Mouse (Mus musculus) forebrain, embryonic 16.5 days (tissue): ENCODE data around the gene Mcemp1. TPM values are rescaled to one million over a fixed set of nuclear protein-coding genes. Genes with fewer than 3 reads are reported as not detected.

ENCODE experiments used
- ATAC-seq: fragments of 200-750 bp; cut with Nextera tagmentation; 2 replicates; pipeline ENCODE4 v1.8.0; 2017; ENCODE audit warnings: mild to moderate bottlenecking, moderate library complexity
- H3K27ac ChIP-seq: fragments of 300-500 bp; sonication (generic); 2 replicates; pipeline ENCODE4 v1.5.1; 2014; ENCODE audit warnings: low read length, control low read depth
- H3K27me3 ChIP-seq: fragments of 300-500 bp; sonication (generic); replicated peaks from 2 replicates; pipeline ENCODE4 v1.6.1; 2014; ENCODE audit warnings: low read length; ENCODE audit not compliant: control insufficient read depth, insufficient read depth
- H3K36me3 ChIP-seq: fragments of 300-500 bp; sonication (generic); 2 replicates; pipeline ENCODE4 v1.6.1; 2014; ENCODE audit not compliant: control insufficient read depth, insufficient read depth
- H3K4me1 ChIP-seq: fragments of 300-500 bp; sonication (generic); replicated peaks from 2 replicates; pipeline ENCODE4 v1.6.1; 2014; ENCODE audit warnings: low read length; ENCODE audit not compliant: control insufficient read depth, insufficient read depth
- H3K4me2 ChIP-seq: fragments of 300-500 bp; sonication (generic); 2 replicates; pipeline ENCODE4 v1.6.1; 2014; ENCODE audit warnings: mild to moderate bottlenecking, low read length, control low read depth
- H3K4me3 ChIP-seq: fragments of 300-500 bp; sonication (generic); replicated peaks from 2 replicates; pipeline ENCODE4 v1.5.1; 2014; ENCODE audit warnings: mild to moderate bottlenecking, low read length, control low read depth
- H3K9ac ChIP-seq: fragments of 300-500 bp; sonication (generic); replicated peaks from 2 replicates; pipeline ENCODE4 v1.6.1; 2014; ENCODE audit warnings: low read depth, low read length, control low read depth
- H3K9me3 ChIP-seq: fragments of 300-500 bp; sonication (generic); 2 replicates; pipeline ENCODE4 v1.6.1; 2016; ENCODE audit warnings: low read length; ENCODE audit not compliant: control insufficient read depth
- WGBS: fragments of 180-500 bp; shearing (Covaris S2); extraction: QIAGEN DNeasy Blood & Tissue Kit; methylation state at CpG from one replicate; pipeline ENCODE4 v1.1.7; 2014; 5-methylcytosine and 5-hydroxymethylcytosine counted together
- polyA plus RNA-seq: library from polyadenylated mRNA; unstranded; fragments of >200 nt; fragmentation: Nextera tagmentation; extraction: Ambion mirVana; gene quantifications from 2 replicates; pipeline ENCODE4 v1.2.1, GENCODE M21; 2015

The Mcemp1 gene
- polyA plus RNA-seq, 1 experiment from 2014 or later = not detected

- 88% methylated on average over 5 of the region's 5 CpGs for WGBS
- H3K4me3 ChIP-seq = no peak overlapping the region
Measured at GRCm38 (mm10) chr8:3679656-3680055, 14.1 kb downstream of the Mcemp1 start.

DNA sequence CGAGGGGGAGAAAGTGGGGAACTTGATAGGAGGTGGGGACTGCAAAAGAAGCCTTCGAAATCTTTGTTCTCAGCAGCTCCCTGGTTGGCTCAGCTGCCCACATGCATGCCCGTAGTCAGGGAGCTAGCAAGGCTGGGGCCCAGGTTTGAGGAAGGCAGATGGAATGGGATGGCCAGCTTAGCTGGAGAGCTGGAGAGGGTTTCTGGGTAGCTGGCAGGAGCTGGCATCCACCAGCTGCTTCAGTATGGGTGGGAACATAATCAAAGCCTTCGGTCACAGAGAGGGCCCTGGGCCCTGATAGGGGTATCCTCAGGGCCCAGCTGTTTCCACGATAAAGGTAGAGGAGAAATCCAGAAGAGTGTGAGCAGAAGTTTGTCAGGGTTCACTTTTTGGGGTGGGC, 16.9 kb downstream of the Mcemp1 start:
- no peak overlapping the region for H3K27ac ChIP-seq
- no peaks in the 10 kb centered on the region for H3K27me3 ChIP-seq
- no peaks in the 10 kb centered on the region for H3K9me3 ChIP-seq
- H3K4me1 ChIP-seq = peaks cover 7% of the 10 kb centered on the region
- no peak overlapping the region for H3K4me2 ChIP-seq
- no peak overlapping the region for H3K9ac ChIP-seq
- 86% methylated on average over 5 of the region's 5 CpGs for WGBS
- H3K36me3 ChIP-seq = peaks cover 6% of the 10 kb centered on the region; the same call in 1 of the 2 replicates
- H3K4me3 ChIP-seq = no peak overlapping the region
- no peak for ATAC-seq

More at GRCm38 (mm10) chr8:3679656-3680055, 14.1 kb downstream of the Mcemp1 start:
- H3K36me3 ChIP-seq = peaks cover 6% of the 10 kb centered on the region; the same call in 1 of the 2 replicates
- H3K9ac ChIP-seq = no peak overlapping the region
- no peak for ATAC-seq
- H3K4me1 ChIP-seq = peaks cover 15% of the 10 kb centered on the region
- H3K27me3 ChIP-seq = no peaks in the 10 kb centered on the region
- H3K9me3 ChIP-seq = no peaks in the 10 kb centered on the region
- no peak overlapping the region for H3K27ac ChIP-seq
- no peak overlapping the region for H3K4me2 ChIP-seq

DNA sequence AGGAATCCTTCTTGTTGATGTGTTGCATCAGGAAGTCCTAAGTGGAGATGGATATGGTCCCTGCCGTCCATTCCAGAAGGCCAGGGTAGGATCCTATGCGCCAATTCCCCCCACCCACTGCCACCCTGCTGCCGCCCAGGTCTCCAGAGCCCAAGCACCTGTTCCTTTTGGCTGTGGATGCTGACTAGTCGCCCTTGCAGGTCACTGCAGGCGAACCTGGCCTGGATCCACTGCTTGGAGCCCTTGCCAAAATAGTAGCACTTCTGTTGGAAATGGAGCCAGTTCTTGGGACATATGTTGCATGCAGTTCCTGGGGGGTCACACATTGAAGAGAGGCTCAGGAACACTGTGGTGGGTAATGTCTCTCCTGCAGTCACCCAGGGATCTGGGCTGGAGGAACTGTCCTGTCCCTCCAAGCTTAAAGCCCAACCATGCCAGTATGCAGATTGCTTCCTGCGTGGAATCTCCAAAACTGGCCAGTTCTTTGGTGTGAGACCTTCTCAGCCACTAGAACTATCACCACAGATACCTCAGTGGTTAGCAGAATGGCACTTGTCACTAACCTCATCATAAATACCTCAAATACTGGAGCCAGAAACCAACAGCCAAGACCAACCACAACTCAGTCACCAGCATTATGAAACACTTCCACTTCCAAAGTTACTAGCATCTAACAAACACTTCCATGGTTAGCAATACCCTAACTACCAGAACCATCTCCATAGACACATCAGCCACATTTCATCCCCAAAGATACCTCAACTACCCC, 18.0 kb downstream of the Mcemp1 start:
- no peak overlapping the region for H3K4me3 ChIP-seq
- no peak overlapping the region for H3K9ac ChIP-seq
- WGBS = 68% methylated on average over 6 of the region's 6 CpGs
- peaks cover 6% of the 10 kb centered on the region; the same call in 1 of the 2 replicates for H3K36me3 ChIP-seq
- H3K27ac ChIP-seq = no peak overlapping the region
- no peaks in the 10 kb centered on the region for H3K27me3 ChIP-seq
- ATAC-seq = no peak
- no peaks in the 10 kb centered on the region for H3K9me3 ChIP-seq
- no peaks in the 10 kb centered on the region for H3K4me1 ChIP-seq
- no peak overlapping the region for H3K4me2 ChIP-seq

DNA sequence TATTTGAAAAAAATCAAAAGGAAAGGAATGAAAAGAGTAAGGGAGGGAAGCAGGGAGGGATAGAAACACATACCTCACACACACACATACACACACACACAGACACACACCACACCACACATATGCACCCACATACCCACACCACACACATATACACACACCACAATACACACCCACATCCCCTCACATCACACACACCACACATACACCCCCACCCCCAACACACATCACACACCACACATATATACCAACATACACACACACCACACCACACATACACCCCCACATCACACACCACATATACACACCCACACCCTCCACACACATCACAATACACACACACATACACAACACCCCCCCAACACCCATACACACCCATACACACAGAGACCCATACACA, 19.0 kb downstream of the Mcemp1 start:
- peak; percentile 39; the same call in 1 of the 2 replicates for ATAC-seq
- Histone ChIP-seq H3K36me3 (peaks cover 3% of the 10 kb centered on the region; the same call in 1 of the 2 replicates), H3K9me3 (no peaks in the 10 kb centered on the region), H3K4me1 (no peaks in the 10 kb centered on the region), H3K27me3 (no peaks in the 10 kb centered on the region), H3K9ac (no peak overlapping the region), H3K4me3 (no peak overlapping the region), H3K4me2 (no peak overlapping the region), H3K27ac (no peak overlapping the region)

- H3K4me2 ChIP-seq = no peak overlapping the region
- H3K4me3 ChIP-seq = no peak overlapping the region
- no peaks in the 10 kb centered on the region for H3K9me3 ChIP-seq
- no peaks in the 10 kb centered on the region for H3K27me3 ChIP-seq
- no peak overlapping the region for H3K27ac ChIP-seq
- H3K9ac ChIP-seq = no peak overlapping the region
- H3K4me1 ChIP-seq = no peaks in the 10 kb centered on the region
- WGBS = 69% methylated on average over 5 of the region's 5 CpGs
- no peak for ATAC-seq
- H3K36me3 ChIP-seq = no peaks in the 10 kb centered on the region
Measured at GRCm38 (mm10) chr8:3685422-3685821, 19.9 kb downstream of the Mcemp1 start.

GRCm38 (mm10) chr8:3687537-3687936, 22.0 kb downstream of the Mcemp1 start:
- H3K27ac ChIP-seq = no peak overlapping the region
- H3K4me2 ChIP-seq = no peak overlapping the region
- no peak overlapping the region for H3K9ac ChIP-seq
- WGBS = 74% methylated on average over 6 of the region's 6 CpGs
- no peak overlapping the region for H3K4me3 ChIP-seq
- H3K9me3 ChIP-seq = no peaks in the 10 kb centered on the region
- no peaks in the 10 kb centered on the region for H3K36me3 ChIP-seq
- H3K4me1 ChIP-seq = no peaks in the 10 kb centered on the region
- no peaks in the 10 kb centered on the region for H3K27me3 ChIP-seq
- no peak for ATAC-seq

DNA sequence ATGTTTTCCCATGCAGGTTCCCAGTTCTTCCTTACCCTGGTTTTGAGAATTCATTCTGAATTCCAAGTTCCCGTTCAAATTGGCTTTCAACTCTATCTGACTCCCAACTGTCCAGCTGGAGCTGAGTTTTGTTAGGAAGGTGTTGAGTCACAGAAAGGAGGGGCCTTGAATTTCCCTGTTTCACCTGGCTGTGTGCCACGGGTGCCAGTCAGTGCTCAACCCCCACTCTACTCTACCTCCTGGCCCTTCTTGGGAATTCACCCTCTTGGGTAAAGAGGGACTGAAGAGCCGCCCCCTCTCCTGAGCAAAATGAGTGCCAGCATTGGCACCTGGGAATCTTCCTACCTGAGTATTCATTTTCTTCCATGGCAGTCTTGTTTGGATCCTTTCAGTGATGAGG, 25.2 kb downstream of the Mcemp1 start:
- H3K27me3 ChIP-seq = no peaks in the 10 kb centered on the region
- no peak overlapping the region for H3K9ac ChIP-seq
- H3K4me1 ChIP-seq = no peaks in the 10 kb centered on the region
- no peak for ATAC-seq
- no peak overlapping the region for H3K27ac ChIP-seq
- H3K4me3 ChIP-seq = no peak overlapping the region
- H3K36me3 ChIP-seq = no peaks in the 10 kb centered on the region
- WGBS = 75% methylated on average over 3 of the region's 3 CpGs
- H3K9me3 ChIP-seq = no peaks in the 10 kb centered on the region
- no peak overlapping the region for H3K4me2 ChIP-seq

DNA sequence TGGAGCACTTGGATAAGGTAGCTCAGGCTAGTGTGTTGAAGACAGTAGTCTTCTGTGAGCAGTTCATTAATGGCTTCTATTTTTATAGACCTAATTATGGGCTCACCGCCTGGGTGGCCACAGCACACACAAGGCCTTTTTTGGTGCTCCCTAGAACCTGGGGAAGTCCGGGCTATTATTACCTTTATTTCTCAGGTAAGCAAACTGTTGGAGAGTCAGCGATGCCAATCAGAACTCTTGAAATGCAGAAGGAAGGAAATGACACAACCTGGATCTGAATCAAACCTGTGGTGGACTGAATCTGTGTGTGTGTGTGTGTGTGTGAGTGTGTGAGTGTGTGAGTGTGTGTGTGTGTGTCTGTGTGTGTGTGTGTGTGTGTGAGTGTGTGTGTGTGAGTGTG, 28.6 kb downstream of the Mcemp1 start, which contains the start of gene Fcer2a:
TSS of gene Fcer2a (minus strand) at position 55 of the 400 bp plus-strand sequence.
- no peaks in the 10 kb centered on the region for H3K36me3 ChIP-seq
- ATAC-seq = no peak
- H3K9me3 ChIP-seq = no peaks in the 10 kb centered on the region
- no peak within 1 kb of the TSS for H3K27ac ChIP-seq
- H3K9ac ChIP-seq = no peak within 1 kb of the TSS
- WGBS = 86% methylated on average over 3 of the region's 3 CpGs
- no peak within 1 kb of the TSS for H3K4me2 ChIP-seq
- no peaks in the 10 kb centered on the region for H3K4me1 ChIP-seq
- H3K27me3 ChIP-seq = no peaks in the 10 kb centered on the region
- no peak within 1 kb of the TSS for H3K4me3 ChIP-seq

GRCm38 (mm10) chr8:3701491-3701890, 35.9 kb downstream of the Mcemp1 start:
- Histone ChIP-seq H3K4me2 (no peak overlapping the region), H3K4me1 (no peaks in the 10 kb centered on the region), H3K4me3 (no peak overlapping the region), H3K27ac (no peak overlapping the region), H3K9me3 (no peaks in the 10 kb centered on the region), H3K27me3 (no peaks in the 10 kb centered on the region), H3K9ac (no peak overlapping the region), H3K36me3 (no peaks in the 10 kb centered on the region)
- ATAC-seq = no peak
- 94% methylated on average over 1 of the region's 1 CpGs for WGBS
